Mouse (Mus musculus) liver, embryonic 14.5 days (tissue): ENCODE data around the gene Poll. TPM values are rescaled to one million over a fixed set of nuclear protein-coding genes. Genes with fewer than 3 reads are reported as not detected.

Experiments used
- ATAC-seq: fragments of 200-750 bp; cut with Nextera tagmentation; 2 replicates; pipeline ENCODE4 v1.8.0; 2017; ENCODE audit warnings: moderate number of reproducible peaks, mild to moderate bottlenecking, moderate library complexity; ENCODE audit not compliant: insufficient read depth
- DNase-seq, 3 experiments: peaks; one replicate each; pipeline ENCODE4 v3.0.0-alpha.2; 2012 to 2013; ENCODE audit warnings: low read depth in 3 of 3, low spot score in 3 of 3
- H3K27ac ChIP-seq: fragments of 300-500 bp; sonication (generic); 2 replicates; pipeline ENCODE4 v1.5.1; 2014; ENCODE audit warnings: moderate library complexity, mild to moderate bottlenecking, control low read depth, inconsistent platforms
- H3K27me3 ChIP-seq: fragments of 300-500 bp; sonication (generic); 2 replicates; pipeline ENCODE4 v1.6.1; 2014; ENCODE audit warnings: mild to moderate bottlenecking, low read length, moderate library complexity; ENCODE audit not compliant: control insufficient read depth, insufficient read depth
- H3K36me3 ChIP-seq: fragments of 300-500 bp; sonication (generic); replicated peaks from 2 replicates; pipeline ENCODE4 v1.6.1; 2014; ENCODE audit warnings: low read depth; ENCODE audit not compliant: control insufficient read depth, insufficient read depth
- H3K4me1 ChIP-seq, 2 experiments: fragments of 200-500 bp in 1 of 2; fragments of 300-500 bp in 1 of 2; sonication (generic) in 1 of 2; replicated peaks; 2 replicates each; pipeline ENCODE4 v1.6.1; 2012 to 2014; ENCODE audit warnings: antibody characterized with exemption in 1 of 2, inconsistent platforms in 1 of 2, low read length in 1 of 2; ENCODE audit not compliant: control insufficient read depth in 2 of 2, insufficient read depth in 2 of 2
- H3K4me2 ChIP-seq: fragments of 300-500 bp; sonication (generic); 2 replicates; pipeline ENCODE4 v1.6.1; 2014; ENCODE audit warnings: low read depth, mild to moderate bottlenecking, control low read depth, moderate library complexity
- H3K4me3 ChIP-seq, 2 experiments: fragments of 200-500 bp in 1 of 2; fragments of 300-500 bp in 1 of 2; sonication (generic) in 1 of 2; 2 replicates each; pipeline ENCODE4 v1.5.1; 2012 to 2014; ENCODE audit warnings: low read depth in 2 of 2, low read length in 2 of 2, mild to moderate bottlenecking in 2 of 2, control low read depth in 1 of 2, inconsistent platforms in 1 of 2, moderate library complexity in 1 of 2; ENCODE audit not compliant: insufficient read depth in 1 of 2
- H3K9ac ChIP-seq: fragments of 300-500 bp; sonication (generic); replicated peaks from 2 replicates; pipeline ENCODE4 v1.6.1; 2014; ENCODE audit warnings: mild to moderate bottlenecking, control low read depth, moderate library complexity
- H3K9me3 ChIP-seq: fragments of 300-500 bp; sonication (generic); 2 replicates; pipeline ENCODE4 v1.6.1; 2016; ENCODE audit warnings: low read length, mixed read lengths; ENCODE audit not compliant: control insufficient read depth
- CTCF ChIP-seq: IDR thresholded peaks from 2 replicates; pipeline ENCODE4 v1.5.1; 2016; ENCODE audit warnings: antibody characterized with exemption, low read depth, control low read depth
- EP300 ChIP-seq: IDR thresholded peaks from 2 replicates; pipeline ENCODE4 v1.6.1; 2016; ENCODE audit warnings: antibody characterized with exemption, low read depth
- WGBS: fragments of 180-500 bp; shearing (Covaris S2); extraction: QIAGEN DNeasy Blood & Tissue Kit; methylation state at CpG from one replicate; pipeline ENCODE4 v1.1.7; 2014; ENCODE audit not compliant: insufficient replicate concordance; 5-methylcytosine and 5-hydroxymethylcytosine counted together
- polyA plus RNA-seq, 2 experiments: library from polyadenylated mRNA; depleted of rRNA in 1 of 2; stranded (reverse) in 1 of 2; unstranded in 1 of 2; fragments of >200 nt; fragmentation: Nextera tagmentation in 1 of 2; extraction: Ambion mirVana in 1 of 2; gene quantifications; 2 replicates each; pipeline versions ENCODE4 v1.2.1 to v1.2.3; 2012 to 2014

Gene Poll
- polyA plus RNA-seq, 2 experiments: 3.7 to 4.1 TPM

GRCm38 (mm10) chr19:45544925-45545321 is 15.4 kb downstream of the Poll start:
- peak in 2 of 3 experiments; percentile 42 to 58 for DNase-seq
- H3K27me3 ChIP-seq: peaks cover 5% of the 10 kb centered on the region
- H3K4me3 ChIP-seq: peak overlapping the region; percentile 43 to 50
- under 1% methylated on average over 30 of the region's 30 CpGs for WGBS
- H3K4me1 ChIP-seq: peaks cover 23 to 35% of the 10 kb centered on the region in 2 experiments
- no peak overlapping the region for H3K27ac ChIP-seq
- no peaks in the 10 kb centered on the region for H3K9me3 ChIP-seq
- H3K36me3 ChIP-seq: no peaks in the 10 kb centered on the region
- H3K9ac ChIP-seq: 0 out of 2 replicates have a peak overlapping the region, but pooled peaks have one; percentile 9
- peak; percentile 56; the same call in 1 of the 2 replicates for ATAC-seq
- no peak for TF ChIP-seq EP300
- peak; percentile 94 for TF ChIP-seq CTCF
- H3K4me2 ChIP-seq: peak overlapping the region; percentile 79

- no peak for ATAC-seq
- TF ChIP-seq CTCF: no peak
- TF ChIP-seq EP300: no peak
- Histone ChIP-seq H3K4me1 (peaks cover 18 to 33% of the 10 kb centered on the region in 2 experiments), H3K4me3 (peak overlapping the region; percentile 43 to 50), H3K9ac (0 out of 2 replicates have a peak overlapping the region, but pooled peaks have one; percentile 9), H3K4me2 (peak overlapping the region; percentile 79), H3K27ac (no peak overlapping the region), H3K9me3 (no peaks in the 10 kb centered on the region), H3K27me3 (peaks cover 5% of the 10 kb centered on the region), H3K36me3 (no peaks in the 10 kb centered on the region)
- under 1% methylated on average over 16 of the region's 26 CpGs for WGBS
- no peak for DNase-seq
These were observed 16.0 kb downstream of the Poll start for GRCm38 (mm10) chr19:45544152-45544924.

- ATAC-seq (no peak), DNase-seq (no peak)
- H3K27ac ChIP-seq: no peak overlapping the region
- peak overlapping the region; percentile 21 to 48 for H3K4me3 ChIP-seq
- peak overlapping the region; percentile 74 for H3K4me2 ChIP-seq
- no peaks in the 10 kb centered on the region for H3K9me3 ChIP-seq
- H3K9ac ChIP-seq: no peak overlapping the region
- 32% methylated on average over 3 of the region's 3 CpGs for WGBS
- TF ChIP-seq EP300: no peak
- TF ChIP-seq CTCF: no peak
- no peaks in the 10 kb centered on the region for H3K36me3 ChIP-seq
- peaks cover under 1 to 23% of the 10 kb centered on the region in 2 experiments for H3K4me1 ChIP-seq
- H3K27me3 ChIP-seq: peaks cover 5% of the 10 kb centered on the region
These were observed 18.3 kb downstream of the Poll start for GRCm38 (mm10) chr19:45542061-45542460.

GRCm38 (mm10) chr19:45541409-45542041 is 18.8 kb downstream of the Poll start:
- H3K4me1 ChIP-seq: peaks cover 0 to 20% of the 10 kb centered on the region in 2 experiments; a peak in 3 of 4 replicates
- H3K4me2 ChIP-seq: peak overlapping the region; percentile 74
- ATAC-seq (peak; percentile 35; the same call in 1 of the 2 replicates), DNase-seq (no peak)
- H3K27ac ChIP-seq: no peak overlapping the region
- H3K4me3 ChIP-seq: peak overlapping the region; percentile 21 to 48
- no peaks in the 10 kb centered on the region for H3K9me3 ChIP-seq
- peaks cover 5% of the 10 kb centered on the region for H3K27me3 ChIP-seq
- 1% methylated on average over 56 of the region's 58 CpGs for WGBS
- peak overlapping the region; percentile 55 for H3K9ac ChIP-seq
- TF ChIP-seq EP300: no peak
- 0 out of 2 replicates have a peak, but pooled peaks have one; percentile 15 for TF ChIP-seq CTCF
- H3K36me3 ChIP-seq: no peaks in the 10 kb centered on the region
